Mouse (Mus musculus): ENCODE measurements around the gene Zfp597.

DNA sequence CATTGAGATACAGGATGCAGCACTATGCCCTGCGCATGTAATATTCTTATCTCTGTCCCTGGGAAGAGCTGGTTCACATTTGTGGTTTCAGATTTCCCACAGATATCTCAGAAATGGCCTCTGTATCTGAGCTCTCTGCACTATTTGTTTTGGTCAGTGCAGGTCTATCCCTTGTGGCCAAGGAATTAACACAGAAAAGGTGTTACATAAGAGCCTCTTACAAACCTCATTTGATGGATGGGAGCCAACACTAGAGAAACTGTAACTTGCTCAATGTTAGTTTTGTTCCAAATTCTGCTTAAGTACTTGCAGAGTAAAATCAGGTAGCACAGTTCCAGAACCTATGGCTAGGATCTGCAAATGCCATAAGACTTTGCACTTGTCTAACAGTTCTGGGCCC is 49.7 kb upstream of the Zfp597 start:
- TF ChIP-seq CTCF (IDR thresholded peaks at IDR 0.05; ENCODE audit: extremely low read depth, insufficient read depth, low read length) = no peak
- TF ChIP-seq POLR2A (IDR thresholded peaks at IDR 0.05; ENCODE audit: extremely low read depth, insufficient read depth, low read length) = no peak

All from cortical plate, adult 2 months (tissue).